Mouse (Mus musculus): ENCODE measurements around the gene Cth. TPM values are rescaled to one million over a fixed set of nuclear protein-coding genes. Genes with fewer than 3 reads are reported as not detected.

The Cth gene
- polyA plus RNA-seq, 1 experiment from 2014 or later, result 18.4 TPM

- Histone ChIP-seq H3K36me3 (peaks cover 9% of the 10 kb centered on the region; the same call in 1 of the 2 replicates), H3K27me3 (no peaks in the 10 kb centered on the region), H3K4me1 (no peaks in the 10 kb centered on the region), H3K4me2 (no peak overlapping the region), H3K27ac (no peak overlapping the region), H3K4me3 (no peak overlapping the region), H3K9ac (no peak overlapping the region), H3K9me3 (no peaks in the 10 kb centered on the region)
- WGBS, result 89% methylated on average over 3 of the region's 3 CpGs
- ATAC-seq (ENCODE audit: insufficient number of reproducible peaks, insufficient read depth, low FRiP score, low TSS enrichment, low read depth), result no peak
Observed at GRCm38 (mm10) chr3:157908166-157908565, 16.7 kb downstream of the Cth start.

- Histone ChIP-seq H3K36me3 (0 out of 2 replicates have a peak, but pooled peaks cover 12% of the 10 kb centered on the region), H3K4me3 (no peak overlapping the region), H3K27ac (no peak overlapping the region), H3K4me1 (no peaks in the 10 kb centered on the region), H3K4me2 (no peak overlapping the region), H3K9me3 (no peaks in the 10 kb centered on the region), H3K9ac (no peak overlapping the region), H3K27me3 (no peaks in the 10 kb centered on the region)
- no peak for ATAC-seq (ENCODE audit: insufficient number of reproducible peaks, insufficient read depth, low FRiP score, low TSS enrichment, low read depth)
- WGBS, result 89% methylated on average over 5 of the region's 5 CpGs
Observed at GRCm38 (mm10) chr3:157901721-157902120, 23.2 kb downstream of the Cth start.

GRCm38 (mm10) chr3:157899986-157900385 lies 24.9 kb downstream of the Cth start:
- H3K4me1 ChIP-seq, result no peaks in the 10 kb centered on the region
- no peak overlapping the region for H3K9ac ChIP-seq
- ATAC-seq (ENCODE audit: insufficient number of reproducible peaks, insufficient read depth, low FRiP score, low TSS enrichment, low read depth), result no peak
- H3K9me3 ChIP-seq, result no peaks in the 10 kb centered on the region
- no peak overlapping the region for H3K27ac ChIP-seq
- 83% methylated on average over 1 of the region's 1 CpGs for WGBS
- no peak overlapping the region for H3K4me2 ChIP-seq
- no peak overlapping the region for H3K4me3 ChIP-seq
- H3K27me3 ChIP-seq, result no peaks in the 10 kb centered on the region
- 0 out of 2 replicates have a peak, but pooled peaks cover 9% of the 10 kb centered on the region for H3K36me3 ChIP-seq

GRCm38 (mm10) chr3:157897645-157898044 lies 27.2 kb downstream of the Cth start:
- H3K9me3 ChIP-seq, result no peaks in the 10 kb centered on the region
- H3K9ac ChIP-seq, result no peak overlapping the region
- H3K27ac ChIP-seq, result no peak overlapping the region
- no peaks in the 10 kb centered on the region for H3K27me3 ChIP-seq
- 0 out of 2 replicates have a peak, but pooled peaks cover 6% of the 10 kb centered on the region for H3K36me3 ChIP-seq
- no peak overlapping the region for H3K4me2 ChIP-seq
- no peak overlapping the region for H3K4me3 ChIP-seq
- ATAC-seq (ENCODE audit: insufficient number of reproducible peaks, insufficient read depth, low FRiP score, low TSS enrichment, low read depth), result no peak
- no peaks in the 10 kb centered on the region for H3K4me1 ChIP-seq
- WGBS, result 87% methylated on average over 3 of the region's 3 CpGs

GRCm38 (mm10) chr3:157891819-157892218 lies 33.1 kb downstream of the Cth start:
- Histone ChIP-seq H3K4me2 (no peak overlapping the region), H3K27ac (no peak overlapping the region), H3K9me3 (no peaks in the 10 kb centered on the region), H3K27me3 (no peaks in the 10 kb centered on the region), H3K4me1 (no peaks in the 10 kb centered on the region), H3K4me3 (no peak overlapping the region), H3K36me3 (0 out of 2 replicates have a peak, but pooled peaks cover 3% of the 10 kb centered on the region), H3K9ac (no peak overlapping the region)
- ATAC-seq (ENCODE audit: insufficient number of reproducible peaks, insufficient read depth, low FRiP score, low TSS enrichment, low read depth), result no peak

- Histone ChIP-seq H3K4me3 (no peak overlapping the region), H3K9me3 (no peaks in the 10 kb centered on the region), H3K4me2 (no peak overlapping the region), H3K27me3 (no peaks in the 10 kb centered on the region), H3K27ac (no peak overlapping the region), H3K9ac (no peak overlapping the region), H3K4me1 (no peaks in the 10 kb centered on the region), H3K36me3 (no peaks in the 10 kb centered on the region)
- WGBS, result 88% methylated on average over 6 of the region's 6 CpGs
- ATAC-seq (ENCODE audit: insufficient number of reproducible peaks, insufficient read depth, low FRiP score, low TSS enrichment, low read depth), result no peak
Observed at GRCm38 (mm10) chr3:157884081-157884643, 40.7 kb downstream of the Cth start.

GRCm38 (mm10) chr3:157883085-157883484 lies 41.8 kb downstream of the Cth start:
- H3K9me3 ChIP-seq, result no peaks in the 10 kb centered on the region
- no peaks in the 10 kb centered on the region for H3K36me3 ChIP-seq
- H3K4me3 ChIP-seq, result no peak overlapping the region
- WGBS, result 70% methylated on average over 4 of the region's 4 CpGs
- no peaks in the 10 kb centered on the region for H3K27me3 ChIP-seq
- no peak overlapping the region for H3K9ac ChIP-seq
- H3K4me1 ChIP-seq, result no peaks in the 10 kb centered on the region
- H3K4me2 ChIP-seq, result no peak overlapping the region
- H3K27ac ChIP-seq, result no peak overlapping the region
- ATAC-seq (ENCODE audit: insufficient number of reproducible peaks, insufficient read depth, low FRiP score, low TSS enrichment, low read depth), result no peak

- H3K4me3 ChIP-seq, result no peak overlapping the region
- H3K27me3 ChIP-seq, result no peaks in the 10 kb centered on the region
- H3K9me3 ChIP-seq, result no peaks in the 10 kb centered on the region
- no peak for ATAC-seq (ENCODE audit: insufficient number of reproducible peaks, insufficient read depth, low FRiP score, low TSS enrichment, low read depth)
- 93% methylated on average over 3 of the region's 3 CpGs for WGBS
- no peak overlapping the region for H3K4me2 ChIP-seq
- no peaks in the 10 kb centered on the region for H3K36me3 ChIP-seq
- H3K4me1 ChIP-seq, result no peaks in the 10 kb centered on the region
- H3K27ac ChIP-seq, result no peak overlapping the region
- H3K9ac ChIP-seq, result no peak overlapping the region
Observed at GRCm38 (mm10) chr3:157881992-157882391, 42.9 kb downstream of the Cth start.

GRCm38 (mm10) chr3:157880983-157881382 lies 43.9 kb downstream of the Cth start:
- H3K9me3 ChIP-seq, result no peaks in the 10 kb centered on the region
- H3K27me3 ChIP-seq, result no peaks in the 10 kb centered on the region
- no peaks in the 10 kb centered on the region for H3K36me3 ChIP-seq
- 93% methylated on average over 3 of the region's 3 CpGs for WGBS
- no peaks in the 10 kb centered on the region for H3K4me1 ChIP-seq
- H3K4me2 ChIP-seq, result no peak overlapping the region
- ATAC-seq (ENCODE audit: insufficient number of reproducible peaks, insufficient read depth, low FRiP score, low TSS enrichment, low read depth), result no peak
- H3K4me3 ChIP-seq, result no peak overlapping the region
- H3K27ac ChIP-seq, result no peak overlapping the region
- H3K9ac ChIP-seq, result no peak overlapping the region

GRCm38 (mm10) chr3:157877847-157878246 lies 47.0 kb downstream of the Cth start:
- H3K4me2 ChIP-seq, result no peak overlapping the region
- no peak overlapping the region for H3K4me3 ChIP-seq
- H3K27ac ChIP-seq, result no peak overlapping the region
- no peaks in the 10 kb centered on the region for H3K4me1 ChIP-seq
- ATAC-seq (ENCODE audit: insufficient number of reproducible peaks, insufficient read depth, low FRiP score, low TSS enrichment, low read depth), result no peak
- H3K27me3 ChIP-seq, result no peaks in the 10 kb centered on the region
- no peaks in the 10 kb centered on the region for H3K36me3 ChIP-seq
- no peaks in the 10 kb centered on the region for H3K9me3 ChIP-seq
- no peak overlapping the region for H3K9ac ChIP-seq

GRCm38 (mm10) chr3:157876439-157877156 lies 48.3 kb downstream of the Cth start:
- no peak overlapping the region for H3K4me3 ChIP-seq
- H3K27ac ChIP-seq, result no peak overlapping the region
- H3K27me3 ChIP-seq, result no peaks in the 10 kb centered on the region
- H3K4me2 ChIP-seq, result no peak overlapping the region
- no peaks in the 10 kb centered on the region for H3K4me1 ChIP-seq
- 53% methylated on average over 11 of the region's 11 CpGs for WGBS
- no peak for ATAC-seq (ENCODE audit: insufficient number of reproducible peaks, insufficient read depth, low FRiP score, low TSS enrichment, low read depth)
- H3K36me3 ChIP-seq, result no peaks in the 10 kb centered on the region
- no peak overlapping the region for H3K9ac ChIP-seq
- no peaks in the 10 kb centered on the region for H3K9me3 ChIP-seq

- Histone ChIP-seq H3K4me3 (no peak overlapping the region), H3K4me1 (no peaks in the 10 kb centered on the region), H3K4me2 (no peak overlapping the region), H3K36me3 (no peaks in the 10 kb centered on the region), H3K27me3 (no peaks in the 10 kb centered on the region), H3K9me3 (no peaks in the 10 kb centered on the region), H3K9ac (no peak overlapping the region), H3K27ac (no peak overlapping the region)
- 76% methylated on average over 4 of the region's 4 CpGs for WGBS
- no peak for ATAC-seq (ENCODE audit: insufficient number of reproducible peaks, insufficient read depth, low FRiP score, low TSS enrichment, low read depth)
Observed at GRCm38 (mm10) chr3:157872897-157873296, 52.0 kb downstream of the Cth start.

Data from embryonic facial prominence, embryonic 13.5 days (tissue).